Mouse (Mus musculus) A20 (cell line): ENCODE results near the gene Arv1.

Experiments used
- DNase-seq: peaks from one replicate; pipeline ENCODE4 v3.0.0-alpha.2; 2011; ENCODE audit warnings: low read depth, low spot score

Gene Arv1

DNA sequence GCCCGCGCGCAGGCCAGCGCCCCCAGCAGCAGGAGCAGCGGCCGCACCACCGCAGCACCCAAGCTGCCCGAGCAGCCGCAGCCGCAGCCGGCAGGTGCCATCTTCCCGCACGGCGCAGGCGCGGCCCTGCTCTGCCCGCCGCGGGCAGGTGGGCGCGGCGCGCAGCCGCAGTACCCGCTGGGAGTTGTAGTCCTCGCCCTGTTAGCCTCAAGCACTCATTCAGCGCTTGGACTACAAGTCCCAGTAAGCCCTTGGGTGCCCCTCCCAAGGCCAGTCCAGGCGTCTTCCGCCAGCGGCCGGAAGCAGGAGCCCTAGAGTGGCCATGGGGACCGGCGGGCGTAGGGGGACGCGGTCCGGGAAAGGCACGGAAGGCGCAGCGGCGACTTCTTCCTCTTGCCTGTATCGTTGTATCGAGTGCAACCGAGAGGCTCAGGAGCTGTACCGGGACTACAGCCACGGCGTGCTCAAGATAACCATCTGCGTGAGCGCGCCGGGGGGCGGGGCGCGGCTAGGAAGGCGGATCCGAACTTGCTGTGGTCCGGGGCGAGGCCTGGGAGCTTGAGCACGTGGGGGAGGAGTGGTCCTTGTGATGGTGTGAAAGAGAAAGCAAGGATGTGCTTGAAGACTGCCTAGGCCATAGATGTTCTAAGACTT, at the start of gene Arv1, which contains the start of gene Ttc13:
Gene Arv1 (plus strand): TSS at position 278 of the 654 bp plus-strand sequence.
Gene Ttc13 (minus strand): TSS at position 122 of the 654 bp plus-strand sequence.
- peak; percentile 99 for DNase-seq

DNA sequence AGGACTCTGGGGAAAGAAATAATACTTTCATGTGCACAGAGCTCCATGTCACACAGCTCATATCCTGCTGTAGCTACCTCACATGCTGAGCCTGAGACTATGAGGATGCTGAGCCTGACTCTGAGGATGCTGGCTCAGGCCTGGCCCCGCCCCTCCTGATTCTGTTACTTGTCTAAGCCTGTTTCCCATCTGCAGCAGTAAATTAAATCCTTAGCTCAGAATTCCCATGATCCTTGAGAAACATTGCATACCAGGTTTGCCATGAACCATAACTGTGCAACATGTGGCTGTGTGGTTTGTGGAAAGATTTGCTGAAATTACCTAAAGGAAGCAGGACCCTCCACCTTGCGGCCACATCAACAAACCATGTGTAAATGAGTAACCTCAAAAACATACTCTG, 49.6 kb upstream of the Arv1 start:
- no peak for DNase-seq

- no peak for DNase-seq
Observed at GRCm38 (mm10) chr8:124676661-124677060, 45.3 kb upstream of the Arv1 start.

GRCm38 (mm10) chr8:124677078-124677477, 44.9 kb upstream of the Arv1 start:
- DNase-seq, result no peak

DNA sequence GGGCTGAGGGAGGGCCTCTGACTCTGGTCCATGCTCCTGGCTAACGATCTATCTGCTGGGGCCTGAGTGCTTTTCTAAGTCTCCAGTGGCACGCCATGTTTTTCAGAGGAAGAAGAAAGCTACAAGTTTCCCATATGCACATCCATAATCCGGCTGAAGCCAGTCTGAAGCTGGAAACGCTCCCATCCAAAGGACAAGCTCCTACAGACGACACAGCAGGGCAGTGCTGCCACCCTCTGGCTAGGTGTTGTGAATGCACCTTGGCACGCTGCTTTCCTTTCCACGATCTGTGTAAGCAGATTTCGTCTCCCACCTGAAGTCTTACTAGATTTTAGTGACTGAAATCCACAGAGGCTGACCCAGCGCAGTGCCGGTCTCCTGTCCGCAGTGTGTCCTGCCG, 44.5 kb upstream of the Arv1 start:
- DNase-seq, result peak; percentile 47

DNA sequence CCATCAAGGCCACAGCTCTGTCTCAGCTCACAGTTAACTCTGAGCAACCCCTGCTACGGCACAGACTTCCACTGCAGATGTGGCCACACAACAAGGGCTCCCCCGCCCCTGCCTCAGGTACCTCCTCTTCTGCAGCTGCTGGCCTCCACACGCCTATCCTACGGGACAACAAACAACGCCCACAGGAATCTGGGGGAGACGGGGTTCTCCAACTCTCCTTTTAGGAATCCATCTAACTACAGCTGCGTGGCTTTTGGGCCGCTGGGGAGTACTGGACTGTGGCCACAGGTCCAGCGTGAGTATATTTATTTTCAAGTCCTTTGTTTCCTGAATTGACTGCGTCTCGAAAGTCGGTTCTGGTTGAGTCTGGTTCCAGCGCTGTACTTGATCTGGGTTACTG, 43.7 kb upstream of the Arv1 start:
- DNase-seq, result no peak

DNA sequence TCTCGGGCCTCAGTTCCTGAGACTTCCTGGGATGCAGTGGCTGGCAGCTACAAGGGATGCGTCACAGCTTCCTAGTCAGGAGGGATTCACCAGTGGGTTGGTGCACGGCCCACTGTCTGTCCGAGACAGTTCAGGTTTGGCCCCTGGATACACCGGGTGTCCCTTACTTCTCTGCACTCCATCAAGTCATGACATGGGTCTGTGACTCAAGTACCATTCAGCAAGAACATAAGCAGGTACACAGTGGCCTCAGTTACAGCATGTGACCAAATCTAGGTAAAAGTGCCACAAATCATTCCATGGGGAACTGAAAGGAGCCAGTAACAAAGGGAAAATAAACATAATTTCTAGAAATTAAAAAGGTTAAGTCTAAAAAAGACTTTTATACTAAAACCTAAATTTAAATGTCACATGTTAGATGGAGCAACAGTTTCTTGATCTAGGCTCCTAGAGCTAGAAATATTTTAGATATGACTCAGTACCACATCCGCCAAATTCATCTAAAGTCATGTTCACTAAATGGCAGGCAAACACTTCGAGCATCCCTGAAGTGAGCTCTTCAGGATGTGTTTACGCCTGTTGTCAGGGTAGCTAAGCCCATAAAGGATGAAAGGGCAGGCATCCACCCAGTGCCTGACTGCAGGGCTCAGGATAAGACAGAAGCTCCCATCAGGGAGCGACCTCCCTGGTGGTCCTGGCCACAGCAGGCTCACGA, 40.7 kb upstream of the Arv1 start:
- DNase-seq, result no peak

- DNase-seq, result no peak
Observed at GRCm38 (mm10) chr8:124681792-124682157, 40.2 kb upstream of the Arv1 start.

DNA sequence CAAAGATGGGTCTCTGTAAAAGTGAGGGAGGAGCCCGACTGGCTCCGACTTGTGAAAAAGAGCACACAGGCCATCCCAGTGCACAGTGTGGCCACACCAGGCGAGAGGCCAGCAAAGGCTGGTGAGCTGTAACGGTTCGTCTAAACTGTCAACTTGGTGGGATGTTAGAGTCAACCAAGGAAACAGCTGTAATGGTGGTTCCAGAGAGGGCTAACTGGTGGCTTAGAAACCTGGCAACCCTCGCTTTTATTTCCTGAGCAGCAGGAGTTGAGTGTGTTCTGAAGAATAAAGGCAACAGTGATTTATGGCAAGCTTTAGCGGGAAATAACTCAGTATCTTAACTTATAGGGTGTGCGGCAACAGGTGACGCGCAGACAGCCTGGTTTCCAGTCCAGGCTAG, 39.7 kb upstream of the Arv1 start:
- DNase-seq, result no peak

- no peak for DNase-seq
Observed at GRCm38 (mm10) chr8:124688899-124689298, 33.0 kb upstream of the Arv1 start.

- DNase-seq, result no peak
Observed at GRCm38 (mm10) chr8:124691706-124692105, 30.2 kb upstream of the Arv1 start.

- DNase-seq, result no peak
Observed at GRCm38 (mm10) chr8:124695424-124696100, 26.4 kb upstream of the Arv1 start.

GRCm38 (mm10) chr8:124700271-124700670, 21.7 kb upstream of the Arv1 start:
- no peak for DNase-seq

GRCm38 (mm10) chr8:124701023-124701422, 20.9 kb upstream of the Arv1 start:
- DNase-seq, result peak; percentile 35

DNA sequence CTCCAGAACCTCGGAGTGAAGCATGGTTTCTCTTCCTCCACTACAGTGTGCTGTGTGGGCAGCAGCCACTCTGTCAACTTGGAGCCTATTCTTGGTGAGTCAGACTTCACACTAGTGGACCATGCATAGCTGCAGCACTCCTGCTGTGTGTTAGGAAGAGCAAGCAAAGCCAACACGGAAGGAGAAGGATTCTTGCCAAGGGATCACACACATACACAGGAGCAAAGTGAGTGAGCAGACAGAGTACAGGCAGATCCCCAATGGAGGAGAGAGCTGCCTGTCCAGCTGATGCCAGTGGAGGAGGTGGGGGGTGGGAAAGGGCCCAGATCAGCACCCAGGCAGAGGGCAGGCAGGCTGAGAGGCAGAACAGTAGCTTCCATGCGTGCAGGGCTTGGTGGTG, 19.8 kb upstream of the Arv1 start:
- no peak for DNase-seq

GRCm38 (mm10) chr8:124703526-124703925, 18.4 kb upstream of the Arv1 start:
- no peak for DNase-seq

DNA sequence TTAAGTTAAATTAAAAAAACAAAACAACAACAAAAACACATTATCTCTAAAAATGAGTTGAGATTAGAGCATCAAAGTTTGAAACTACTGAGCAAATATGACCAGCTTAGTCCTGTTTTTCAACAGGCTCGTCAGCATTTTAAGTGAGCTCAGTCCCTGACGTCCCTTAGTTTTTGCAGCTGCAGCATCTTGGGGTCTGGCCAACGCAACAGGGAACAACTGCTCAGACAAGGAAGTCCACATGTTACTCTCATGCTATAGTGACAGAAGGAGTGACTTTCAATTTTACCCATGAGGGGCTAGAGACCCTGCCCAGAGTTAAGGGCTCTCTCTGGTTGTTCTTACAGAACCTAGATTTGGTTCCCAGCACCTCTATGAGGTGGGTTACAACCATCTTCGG, 17.6 kb upstream of the Arv1 start:
- no peak for DNase-seq

GRCm38 (mm10) chr8:124705823-124706222, 16.1 kb upstream of the Arv1 start:
- DNase-seq, result no peak

DNA sequence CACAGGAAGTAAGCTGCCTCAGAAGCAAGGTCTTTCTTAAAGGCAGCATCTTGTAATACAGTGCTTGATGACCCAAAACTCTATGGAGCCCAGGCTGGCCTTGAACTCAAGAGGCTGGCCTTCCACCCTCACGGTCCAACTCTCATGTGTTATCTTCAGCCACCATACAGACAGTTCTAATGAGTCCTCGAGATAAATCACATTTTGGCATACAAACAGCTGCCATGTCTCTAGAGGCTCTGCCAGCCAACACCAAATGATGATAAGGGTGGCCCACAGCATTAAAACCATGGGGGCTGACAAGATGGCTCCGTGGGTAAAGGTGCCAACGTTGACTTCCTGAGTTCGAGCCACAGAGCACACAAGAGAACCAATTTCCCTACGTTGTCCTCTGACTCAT, 8.7 kb upstream of the Arv1 start:
- DNase-seq, result no peak

DNA sequence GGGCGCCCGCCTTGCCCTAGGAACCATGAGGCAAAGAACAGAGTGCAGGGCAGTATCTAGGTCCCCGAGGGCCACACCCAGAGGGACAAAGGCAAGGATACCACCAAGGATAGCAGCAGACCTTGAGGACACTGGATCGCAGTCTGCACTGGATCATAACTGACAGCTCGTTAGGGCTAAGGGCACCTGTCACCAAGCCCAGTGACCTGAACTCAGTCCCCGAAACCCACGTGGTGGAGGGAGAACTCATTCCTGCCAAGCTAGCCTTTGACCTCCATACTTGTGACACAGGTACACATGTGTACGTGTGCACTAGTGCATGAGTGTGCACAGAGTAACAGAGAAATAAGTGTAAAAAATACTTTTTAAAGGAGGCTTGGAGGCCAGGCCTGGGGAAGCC, 6.2 kb upstream of the Arv1 start:
- DNase-seq, result no peak

GRCm38 (mm10) chr8:124720133-124720532, 1.8 kb upstream of the Arv1 start:
- DNase-seq, result peak; percentile 53

- DNase-seq, result peak; percentile 58
Observed at GRCm38 (mm10) chr8:124720938-124721861, 739 bp upstream of the Arv1 start.
